In genomic region chr11:102257514-102257913, GRCm38 (mm10) we compare ENCODE assay signal across 9 mouse cellular contexts. TPM values are rescaled to one million over a fixed set of nuclear protein-coding genes. Genes with fewer than 3 reads are reported as not detected.
DNase-seq lines count a peak whose midpoint lies in the region; ATAC-seq and TF ChIP-seq lines count a peak whose summit lies in the region.
"Had no signal": no experiment of that assay in that cellular context is flagged by ENCODE, and none has a peak within 500 bp of the region (broad histone marks: within the 10 kb centered on the region; RNA-seq: fewer than 3 reads in every experiment).

No protein-coding gene starts in this region.

- H3K27me3 ChIP-seq in cerebellum, adult 2 months (ENCODE audit: control insufficient read depth, insufficient read depth, low read length), result no peaks in the 10 kb centered on the region
- H3K27me3 ChIP-seq in liver, embryonic 14.5 days (ENCODE audit: control insufficient read depth, insufficient read depth, low read length), result no peaks in the 10 kb centered on the region
- H3K27me3 ChIP-seq in liver, embryonic 12.5 days (replicated peaks), result no peaks in the 10 kb centered on the region
- no peaks in the 10 kb centered on the region for H3K27me3 ChIP-seq in limb, embryonic 15.5 days
- H3K27me3 ChIP-seq: liver, embryonic 15.5 days had no signal

- H3K36me3 ChIP-seq in liver, embryonic 14.5 days (replicated peaks; ENCODE audit: control insufficient read depth, insufficient read depth, low read depth), result peaks cover 14% of the 10 kb centered on the region
- H3K36me3 ChIP-seq in liver, embryonic 12.5 days, result peaks cover 81% of the 10 kb centered on the region
- peaks cover 26% of the 10 kb centered on the region for H3K36me3 ChIP-seq in limb, embryonic 15.5 days

- no peak for TF ChIP-seq EP300 in liver, embryonic 14.5 days (IDR thresholded peaks at IDR 0.05; ENCODE audit: low read depth)

- no peak overlapping the region for H3K9ac ChIP-seq in liver, embryonic 14.5 days (replicated peaks)
- H3K9ac ChIP-seq in liver, embryonic 12.5 days, result no peak overlapping the region
- H3K9ac ChIP-seq in limb, embryonic 15.5 days, result no peak overlapping the region
- H3K9ac ChIP-seq: liver, embryonic 15.5 days had no signal

- WGBS in cerebellum, adult 2 months, result 46% methylated on average over 9 of the region's 9 CpGs
- WGBS in liver, embryonic 14.5 days (ENCODE audit: insufficient replicate concordance), result 63% methylated on average over 9 of the region's 9 CpGs
- WGBS in liver, embryonic 12.5 days (ENCODE audit: insufficient replicate concordance), result 63% methylated on average over 9 of the region's 9 CpGs
- 34% methylated on average over 9 of the region's 9 CpGs for WGBS in limb, embryonic 15.5 days

- no peak for DNase-seq in cerebellum, adult 2 months
- no peak for DNase-seq in cerebellum, adult 18-20 months
- no peak for DNase-seq in liver, embryonic 14.5 days (ENCODE audit: low read depth in 3 of 3, low spot score in 3 of 3)
- DNase-seq in embryo, embryonic 10.5 days (ENCODE audit: low spot score), result peak; percentile 56
- no peak for DNase-seq in layer of hippocampus, adult 9-10 months (ENCODE audit: low spot score)
- DNase-seq in adipocyte (ENCODE audit: low spot score), result no peak

- H3K4me1 ChIP-seq in cerebellum, adult 2 months (ENCODE audit: control insufficient read depth, insufficient read depth, low read length), result no peaks in the 10 kb centered on the region; the same call in 1 of the 2 replicates
- H3K4me1 ChIP-seq in liver, embryonic 14.5 days (replicated peaks; ENCODE audit: control insufficient read depth in 2 of 2, insufficient read depth in 2 of 2, low read length in 1 of 2), result peaks cover 6 to 7% of the 10 kb centered on the region in 2 experiments
- H3K4me1 ChIP-seq in liver, embryonic 12.5 days, result peaks cover 12% of the 10 kb centered on the region
- H3K4me1 ChIP-seq in limb, embryonic 15.5 days, result peaks cover 17% of the 10 kb centered on the region

- TF ChIP-seq POLR2A in cerebellum, adult 2 months (IDR thresholded peaks at IDR 0.05; ENCODE audit: borderline replicate concordance, insufficient read depth, low read length), result no peak

- H3K27ac ChIP-seq in cerebellum, adult 2 months (ENCODE audit: insufficient read depth, low read length), result no peak overlapping the region
- no peak overlapping the region for H3K27ac ChIP-seq in liver, embryonic 14.5 days
- H3K27ac ChIP-seq in liver, embryonic 12.5 days, result no peak overlapping the region
- H3K27ac ChIP-seq in limb, embryonic 15.5 days, result peak overlapping the region; percentile 38; the same call in 1 of the 2 replicates
- H3K27ac ChIP-seq: liver, embryonic 15.5 days had no signal

- H3K4me2 ChIP-seq in liver, embryonic 14.5 days (ENCODE audit: low read depth), result no peak overlapping the region
- H3K4me2 ChIP-seq in liver, embryonic 12.5 days, result no peak overlapping the region
- no peak overlapping the region for H3K4me2 ChIP-seq in limb, embryonic 15.5 days
- H3K4me2 ChIP-seq: liver, embryonic 15.5 days had no signal

- no peaks in the 10 kb centered on the region for H3K9me3 ChIP-seq in liver, embryonic 14.5 days (ENCODE audit: control insufficient read depth, low read length)
- H3K9me3 ChIP-seq in liver, embryonic 12.5 days (replicated peaks), result no peaks in the 10 kb centered on the region
- H3K9me3 ChIP-seq in limb, embryonic 15.5 days, result no peaks in the 10 kb centered on the region
- H3K9me3 ChIP-seq: liver, embryonic 15.5 days had no signal

- peak; percentile 29; the same call in 1 of the 2 replicates for TF ChIP-seq CTCF in cerebellum, adult 2 months (IDR thresholded peaks at IDR 0.05; ENCODE audit: borderline replicate concordance, insufficient read depth, low read depth, low read length)
- peak; percentile 47; the same call in 1 of the 2 replicates for TF ChIP-seq CTCF in liver, embryonic 14.5 days (IDR thresholded peaks at IDR 0.05; ENCODE audit: low read depth)

- no peak for ATAC-seq in liver, embryonic 14.5 days (ENCODE audit: insufficient read depth)
- no peak for ATAC-seq in liver, embryonic 12.5 days
- no peak for ATAC-seq in limb, embryonic 15.5 days (ENCODE audit: insufficient number of reproducible peaks, low FRiP score, low TSS enrichment, low read depth)

- H3K4me3 ChIP-seq in cerebellum, adult 2 months (replicated peaks; ENCODE audit: insufficient read depth, low read depth, low read length), result no peak overlapping the region
- no peak overlapping the region for H3K4me3 ChIP-seq in liver, embryonic 14.5 days (ENCODE audit: insufficient read depth in 1 of 2, low read depth in 2 of 2, low read length in 2 of 2)
- H3K4me3 ChIP-seq in liver, embryonic 12.5 days, result no peak overlapping the region
- H3K4me3 ChIP-seq in limb, embryonic 15.5 days, result no peak overlapping the region
- H3K4me3 ChIP-seq: liver, embryonic 15.5 days had no signal

RNA-seq across cellular contexts. Expression of gene BC030867, which starts 8.8 kb away (rescaled TPM):
- 1.3 and 2.2 TPM in 2 replicates for polyA plus RNA-seq in cerebellum, adult 2 months (2012; rRNA removed)
- 10.9 and 11.3 TPM in 2 replicates for polyA plus RNA-seq in liver, embryonic 14.5 days (2012; rRNA removed)
- 10.8 and 13.2 TPM in 2 replicates for polyA plus RNA-seq in liver, embryonic 14.5 days (2014; fragmentation: Nextera tagmentation; extraction: Ambion mirVana)
- polyA plus RNA-seq in liver, embryonic 12.5 days (2016; fragmentation: Nextera tagmentation; extraction: Ambion mirVana), result 19.5 and 19.7 TPM in 2 replicates
- 13.0 and 13.8 TPM in 2 replicates for polyA plus RNA-seq in limb, embryonic 15.5 days (2015; fragmentation: Nextera tagmentation; extraction: Ambion mirVana)

RNA-seq across cellular contexts. Expression of gene Asb16, which starts 11.0 kb away (rescaled TPM):
- 3.1 and 4.0 TPM in 2 replicates for polyA plus RNA-seq in cerebellum, adult 2 months (2012; rRNA removed)
- polyA plus RNA-seq in liver, embryonic 14.5 days (2012; rRNA removed), result 0.39 and 0.44 TPM in 2 replicates
- polyA plus RNA-seq in liver, embryonic 14.5 days (2014; fragmentation: Nextera tagmentation; extraction: Ambion mirVana), result 0.05 and 0.08 TPM in 2 replicates
- polyA plus RNA-seq in liver, embryonic 12.5 days (2016; fragmentation: Nextera tagmentation; extraction: Ambion mirVana), result 0.05 TPM in 1 of 2 replicates, not detected in the other
- 0.20 and 0.24 TPM in 2 replicates for polyA plus RNA-seq in limb, embryonic 15.5 days (2015; fragmentation: Nextera tagmentation; extraction: Ambion mirVana)

RNA-seq across cellular contexts. Expression of gene Tmub2, which starts 27.2 kb away (rescaled TPM):
- 82.7 and 85.3 TPM in 2 replicates for polyA plus RNA-seq in cerebellum, adult 2 months (2012; rRNA removed)
- 19.1 and 19.8 TPM in 2 replicates for polyA plus RNA-seq in liver, embryonic 14.5 days (2012; rRNA removed)
- polyA plus RNA-seq in liver, embryonic 14.5 days (2014; fragmentation: Nextera tagmentation; extraction: Ambion mirVana), result 19.3 and 24.7 TPM in 2 replicates
- polyA plus RNA-seq in liver, embryonic 12.5 days (2016; fragmentation: Nextera tagmentation; extraction: Ambion mirVana), result 28.4 and 28.9 TPM in 2 replicates
- 53.4 and 53.9 TPM in 2 replicates for polyA plus RNA-seq in limb, embryonic 15.5 days (2015; fragmentation: Nextera tagmentation; extraction: Ambion mirVana)

RNA-seq across cellular contexts. Expression of gene Hdac5, which starts 27.5 kb away (rescaled TPM):
- 188 and 194 TPM in 2 replicates for polyA plus RNA-seq in cerebellum, adult 2 months (2012; rRNA removed)
- 8.8 and 10.0 TPM in 2 replicates for polyA plus RNA-seq in liver, embryonic 14.5 days (2012; rRNA removed)
- 6.4 and 7.3 TPM in 2 replicates for polyA plus RNA-seq in liver, embryonic 14.5 days (2014; fragmentation: Nextera tagmentation; extraction: Ambion mirVana)
- polyA plus RNA-seq in liver, embryonic 12.5 days (2016; fragmentation: Nextera tagmentation; extraction: Ambion mirVana), result 21.7 and 23.1 TPM in 2 replicates
- 94.1 and 96.7 TPM in 2 replicates for polyA plus RNA-seq in limb, embryonic 15.5 days (2015; fragmentation: Nextera tagmentation; extraction: Ambion mirVana)

RNA-seq across cellular contexts. Expression of gene Atxn7l3, which starts 38.9 kb away (rescaled TPM):
- 93.3 and 101 TPM in 2 replicates for polyA plus RNA-seq in cerebellum, adult 2 months (2012; rRNA removed)
- polyA plus RNA-seq in liver, embryonic 14.5 days (2012; rRNA removed), result 11.0 and 11.6 TPM in 2 replicates
- 3.6 and 4.7 TPM in 2 replicates for polyA plus RNA-seq in liver, embryonic 14.5 days (2014; fragmentation: Nextera tagmentation; extraction: Ambion mirVana)
- 7.3 and 7.5 TPM in 2 replicates for polyA plus RNA-seq in liver, embryonic 12.5 days (2016; fragmentation: Nextera tagmentation; extraction: Ambion mirVana)
- polyA plus RNA-seq in limb, embryonic 15.5 days (2015; fragmentation: Nextera tagmentation; extraction: Ambion mirVana), result 15.0 and 18.0 TPM in 2 replicates
